30 mouse cellular contexts compared by ENCODE assay signal in genomic region chrX:156736951-156737553, GRCm38 (mm10).
DNase-seq lines count a peak whose midpoint lies in the region; ATAC-seq and TF ChIP-seq lines count a peak whose summit lies in the region.
"Had no signal": no experiment of that assay in that cellular context is flagged by ENCODE, and none has a peak within 500 bp of the region (broad histone marks: within the 10 kb centered on the region; RNA-seq: fewer than 3 reads in every experiment).

No protein-coding gene starts in this region.

- 87% methylated on average over 2 of the region's 3 CpGs for WGBS in forebrain, embryonic 14.5 days
- 83% methylated on average over 2 of the region's 3 CpGs for WGBS in forebrain, embryonic 15.5 days
- 53% methylated on average over 2 of the region's 3 CpGs for WGBS in lung, embryonic 14.5 days
- WGBS in stomach, embryonic 14.5 days, result 67% methylated on average over 2 of the region's 3 CpGs
- WGBS in stomach, postnatal 0 days, result 66% methylated on average over 2 of the region's 3 CpGs
- 78% methylated on average over 2 of the region's 3 CpGs for WGBS in embryonic facial prominence, embryonic 14.5 days

- ATAC-seq in forebrain, embryonic 14.5 days, result no peak
- ATAC-seq in forebrain, embryonic 15.5 days (replicated peaks), result no peak
- ATAC-seq in lung, embryonic 14.5 days (ENCODE audit: insufficient read depth), result peak; percentile 96
- peak; percentile 53; the same call in 1 of the 2 replicates for ATAC-seq in stomach, embryonic 14.5 days (ENCODE audit: insufficient number of reproducible peaks, insufficient read depth, low FRiP score, low read depth)
- ATAC-seq in stomach, postnatal 0 days (ENCODE audit: low FRiP score, low TSS enrichment), result no peak
- ATAC-seq in embryonic facial prominence, embryonic 14.5 days (ENCODE audit: low read depth), result no peak
- ATAC-seq: hindbrain, embryonic 16.5 days; intestine, embryonic 16.5 days had no signal

- H3K9ac ChIP-seq in forebrain, embryonic 14.5 days (ENCODE audit: low read length), result no peak overlapping the region
- H3K9ac ChIP-seq in forebrain, embryonic 15.5 days (replicated peaks), result no peak overlapping the region
- H3K9ac ChIP-seq in lung, embryonic 14.5 days, result no peak overlapping the region
- H3K9ac ChIP-seq in stomach, embryonic 14.5 days (replicated peaks; ENCODE audit: low read depth, low read length), result no peak overlapping the region
- no peak overlapping the region for H3K9ac ChIP-seq in stomach, postnatal 0 days (ENCODE audit: low read length)
- no peak overlapping the region for H3K9ac ChIP-seq in embryonic facial prominence, embryonic 14.5 days (ENCODE audit: low read depth, low read length)
- H3K9ac ChIP-seq: embryonic facial prominence, embryonic 12.5 days; heart, embryonic 12.5 days; heart, embryonic 15.5 days; hindbrain, embryonic 13.5 days had no signal

- H3K4me3 ChIP-seq in forebrain, embryonic 14.5 days (ENCODE audit: low read depth, low read length), result no peak overlapping the region
- no peak overlapping the region for H3K4me3 ChIP-seq in forebrain, embryonic 15.5 days
- no peak overlapping the region for H3K4me3 ChIP-seq in lung, embryonic 14.5 days (ENCODE audit: low read depth, low read length)
- no peak overlapping the region for H3K4me3 ChIP-seq in stomach, embryonic 14.5 days (ENCODE audit: low read depth, low read length)
- H3K4me3 ChIP-seq in stomach, postnatal 0 days (ENCODE audit: low read depth, low read length), result no peak overlapping the region
- no peak overlapping the region for H3K4me3 ChIP-seq in embryonic facial prominence, embryonic 14.5 days (ENCODE audit: low read depth, low read length)
- H3K4me3 ChIP-seq: embryonic facial prominence, embryonic 12.5 days; erythroblast, embryonic 14.5 days; heart, embryonic 12.5 days; heart, embryonic 15.5 days; hindbrain, embryonic 10.5 days; hindbrain, embryonic 13.5 days had no signal

- H3K27ac ChIP-seq in forebrain, embryonic 14.5 days (ENCODE audit: low read depth, low read length), result no peak overlapping the region
- H3K27ac ChIP-seq in forebrain, embryonic 15.5 days (replicated peaks), result no peak overlapping the region
- no peak overlapping the region for H3K27ac ChIP-seq in lung, embryonic 14.5 days (ENCODE audit: low read depth)
- H3K27ac ChIP-seq in stomach, embryonic 14.5 days (ENCODE audit: low read length), result no peak overlapping the region
- H3K27ac ChIP-seq in stomach, postnatal 0 days (replicated peaks), result no peak overlapping the region
- no peak overlapping the region for H3K27ac ChIP-seq in embryonic facial prominence, embryonic 14.5 days (replicated peaks; ENCODE audit: low read depth, low read length)
- H3K27ac ChIP-seq: embryonic facial prominence, embryonic 12.5 days; heart, embryonic 15.5 days; hindbrain, embryonic 10.5 days; hindbrain, embryonic 13.5 days had no signal

- no peaks in the 10 kb centered on the region for H3K4me1 ChIP-seq in forebrain, embryonic 14.5 days (ENCODE audit: control insufficient read depth, insufficient read depth, low read length)
- H3K4me1 ChIP-seq in forebrain, embryonic 15.5 days, result no peaks in the 10 kb centered on the region
- no peaks in the 10 kb centered on the region for H3K4me1 ChIP-seq in lung, embryonic 14.5 days (ENCODE audit: insufficient read depth)
- H3K4me1 ChIP-seq in stomach, embryonic 14.5 days (ENCODE audit: control insufficient read depth, insufficient read depth, low read length), result no peaks in the 10 kb centered on the region
- no peaks in the 10 kb centered on the region for H3K4me1 ChIP-seq in stomach, postnatal 0 days (replicated peaks; ENCODE audit: control insufficient read depth, insufficient read depth)
- no peaks in the 10 kb centered on the region for H3K4me1 ChIP-seq in embryonic facial prominence, embryonic 14.5 days (ENCODE audit: control insufficient read depth, insufficient read depth, low read length)
- H3K4me1 ChIP-seq: embryonic facial prominence, embryonic 12.5 days; heart, embryonic 12.5 days; heart, embryonic 15.5 days; hindbrain, embryonic 10.5 days; hindbrain, embryonic 13.5 days had no signal

- DNase-seq in forebrain, embryonic 14.5 days (ENCODE audit: low spot score), result peak; percentile 1
- peak; percentile 64 for DNase-seq in lung, embryonic 14.5 days
- no peak for DNase-seq in lung, postnatal 14 days
- DNase-seq in stomach, postnatal 0 days (ENCODE audit: low spot score), result no peak
- DNase-seq in embryonic facial prominence, embryonic 14.5 days (ENCODE audit: low spot score), result peak; percentile 3
- DNase-seq in embryo, embryonic 10 days (ENCODE audit: low spot score), result no peak
- DNase-seq: adrenal gland, adult 8-10 months; adrenal gland, postnatal 25 days; B cell, adult 2 months; cerebellum, adult 18-20 months; cerebellum, adult 9-10 months; cerebellum, postnatal 14 days; embryo, embryonic 11 days; gastrocnemius, postnatal 25 days; heart, adult 18-20 months; heart, postnatal 10 days; heart, postnatal 36 days; kidney, adult 18-20 months had no signal

- H3K9me3 ChIP-seq in forebrain, embryonic 14.5 days (replicated peaks; ENCODE audit: control insufficient read depth, low read length), result no peaks in the 10 kb centered on the region
- no peaks in the 10 kb centered on the region for H3K9me3 ChIP-seq in forebrain, embryonic 15.5 days
- H3K9me3 ChIP-seq in lung, embryonic 14.5 days (ENCODE audit: low read depth, low read length), result no peaks in the 10 kb centered on the region
- H3K9me3 ChIP-seq in stomach, embryonic 14.5 days (ENCODE audit: control insufficient read depth, low read depth, low read length), result no peaks in the 10 kb centered on the region
- no peaks in the 10 kb centered on the region for H3K9me3 ChIP-seq in stomach, postnatal 0 days (ENCODE audit: control insufficient read depth, low read length)
- no peaks in the 10 kb centered on the region for H3K9me3 ChIP-seq in embryonic facial prominence, embryonic 14.5 days (ENCODE audit: control insufficient read depth, low read length)
- H3K9me3 ChIP-seq: embryonic facial prominence, embryonic 12.5 days; G1E; heart, embryonic 12.5 days; heart, embryonic 15.5 days; hindbrain, embryonic 10.5 days; hindbrain, embryonic 13.5 days had no signal

- H3K4me2 ChIP-seq in forebrain, embryonic 14.5 days (ENCODE audit: low read length), result no peak overlapping the region
- H3K4me2 ChIP-seq in forebrain, embryonic 15.5 days (replicated peaks), result no peak overlapping the region
- no peak overlapping the region for H3K4me2 ChIP-seq in lung, embryonic 14.5 days
- no peak overlapping the region for H3K4me2 ChIP-seq in stomach, embryonic 14.5 days (replicated peaks; ENCODE audit: low read depth, low read length)
- H3K4me2 ChIP-seq in stomach, postnatal 0 days (replicated peaks; ENCODE audit: low read depth), result no peak overlapping the region
- no peak overlapping the region for H3K4me2 ChIP-seq in embryonic facial prominence, embryonic 14.5 days (ENCODE audit: low read depth, low read length)
- H3K4me2 ChIP-seq: embryonic facial prominence, embryonic 12.5 days; heart, embryonic 12.5 days; heart, embryonic 15.5 days; hindbrain, embryonic 13.5 days had no signal

- no peaks in the 10 kb centered on the region for H3K27me3 ChIP-seq in forebrain, embryonic 14.5 days (replicated peaks; ENCODE audit: control insufficient read depth, insufficient read depth, low read length)
- no peaks in the 10 kb centered on the region for H3K27me3 ChIP-seq in forebrain, embryonic 15.5 days
- no peaks in the 10 kb centered on the region for H3K27me3 ChIP-seq in lung, embryonic 14.5 days (ENCODE audit: insufficient read depth, low read length)
- no peaks in the 10 kb centered on the region for H3K27me3 ChIP-seq in stomach, embryonic 14.5 days (ENCODE audit: control insufficient read depth, insufficient read depth, low read length)
- H3K27me3 ChIP-seq in stomach, postnatal 0 days (ENCODE audit: control insufficient read depth, insufficient read depth, low read length), result no peaks in the 10 kb centered on the region
- no peaks in the 10 kb centered on the region for H3K27me3 ChIP-seq in embryonic facial prominence, embryonic 14.5 days (replicated peaks; ENCODE audit: control insufficient read depth, insufficient read depth, low read length)
- H3K27me3 ChIP-seq: CH12.LX; embryonic facial prominence, embryonic 12.5 days; heart, embryonic 12.5 days; heart, embryonic 15.5 days; hindbrain, embryonic 13.5 days had no signal

- TF ChIP-seq CTCF in lung, embryonic 14.5 days (IDR thresholded peaks at IDR 0.05; ENCODE audit: low read depth), result no peak
- TF ChIP-seq CTCF in stomach, postnatal 0 days (IDR thresholded peaks at IDR 0.05; ENCODE audit: low read depth), result no peak

- no peak for TF ChIP-seq EP300 in stomach, postnatal 0 days (optimal IDR thresholded peaks at IDR 0.05)

- H3K36me3 ChIP-seq in forebrain, embryonic 14.5 days (ENCODE audit: control insufficient read depth, insufficient read depth, low read length), result no peaks in the 10 kb centered on the region
- no peaks in the 10 kb centered on the region for H3K36me3 ChIP-seq in forebrain, embryonic 15.5 days
- no peaks in the 10 kb centered on the region for H3K36me3 ChIP-seq in lung, embryonic 14.5 days (ENCODE audit: insufficient read depth)
- no peaks in the 10 kb centered on the region for H3K36me3 ChIP-seq in stomach, embryonic 14.5 days (ENCODE audit: control insufficient read depth, insufficient read depth, low read length)
- H3K36me3 ChIP-seq in stomach, postnatal 0 days (ENCODE audit: control insufficient read depth, insufficient read depth, low read length), result no peaks in the 10 kb centered on the region
- no peaks in the 10 kb centered on the region for H3K36me3 ChIP-seq in embryonic facial prominence, embryonic 14.5 days (ENCODE audit: control insufficient read depth, insufficient read depth, low read length)
- H3K36me3 ChIP-seq: embryonic facial prominence, embryonic 12.5 days; G1E; heart, embryonic 12.5 days; heart, embryonic 15.5 days; hindbrain, embryonic 10.5 days; hindbrain, embryonic 13.5 days had no signal

Comparison
In these comparisons a context has a peak if more than half of its experiments do, and no peak if none do; other contexts are left out.
1. ATAC-seq: peak in lung, embryonic 14.5 days (single experiment) and stomach, embryonic 14.5 days (single experiment); none in forebrain, embryonic 14.5 days (single experiment), forebrain, embryonic 15.5 days (single experiment), stomach, postnatal 0 days (single experiment) and embryonic facial prominence, embryonic 14.5 days (single experiment).
2. DNase-seq: peak in forebrain, embryonic 14.5 days (single experiment), lung, embryonic 14.5 days (single experiment) and embryonic facial prominence, embryonic 14.5 days (single experiment); none in lung, postnatal 14 days (single experiment), stomach, postnatal 0 days (single experiment) and embryo, embryonic 10 days (single experiment).